Mouse (Mus musculus): ENCODE data around the gene Tm6sf2. TPM values are rescaled to one million over a fixed set of nuclear protein-coding genes. Genes with fewer than 3 reads are reported as not detected.
A peak's percentile ranks its signal among the peaks of the same experiment; 100 is the strongest.

The Tm6sf2 gene
- polyA plus RNA-seq, 1 experiment from 2014 or later, result 1.3 TPM

DNA sequence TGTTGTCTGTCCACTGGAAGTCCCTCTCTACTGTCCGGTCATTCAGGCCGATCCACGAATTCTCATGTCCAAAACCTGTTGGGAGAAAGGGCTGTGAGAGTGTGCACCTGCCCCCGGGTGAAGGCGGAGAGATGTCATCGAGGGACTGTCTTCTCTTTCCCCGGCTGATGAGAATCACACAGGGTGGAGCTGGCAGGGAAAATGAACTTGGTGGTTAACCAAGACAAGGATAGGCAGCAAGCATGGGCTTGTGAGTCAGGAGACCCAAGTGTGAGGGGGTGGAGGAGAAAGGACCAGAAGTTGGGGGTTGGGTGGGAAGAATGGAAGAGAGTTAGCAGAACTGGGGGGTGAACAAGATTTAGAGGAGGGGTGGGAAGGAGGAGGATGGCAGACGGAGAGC lies 27.5 kb downstream of the Tm6sf2 start:
- Histone ChIP-seq H3K9me3 (peaks cover 6% of the 10 kb centered on the region), H3K9ac (no peak overlapping the region), H3K4me3 (replicated peaks) (no peak overlapping the region), H3K27ac (no peak overlapping the region), H3K36me3 (replicated peaks) (peaks cover 90% of the 10 kb centered on the region), H3K4me2 (no peak overlapping the region), H3K4me1 (no peaks in the 10 kb centered on the region; the same call in 1 of the 2 replicates), H3K27me3 (no peaks in the 10 kb centered on the region)
- 90% methylated on average over 8 of the region's 8 CpGs for WGBS
- no peak for ATAC-seq (ENCODE audit: low FRiP score)

DNA sequence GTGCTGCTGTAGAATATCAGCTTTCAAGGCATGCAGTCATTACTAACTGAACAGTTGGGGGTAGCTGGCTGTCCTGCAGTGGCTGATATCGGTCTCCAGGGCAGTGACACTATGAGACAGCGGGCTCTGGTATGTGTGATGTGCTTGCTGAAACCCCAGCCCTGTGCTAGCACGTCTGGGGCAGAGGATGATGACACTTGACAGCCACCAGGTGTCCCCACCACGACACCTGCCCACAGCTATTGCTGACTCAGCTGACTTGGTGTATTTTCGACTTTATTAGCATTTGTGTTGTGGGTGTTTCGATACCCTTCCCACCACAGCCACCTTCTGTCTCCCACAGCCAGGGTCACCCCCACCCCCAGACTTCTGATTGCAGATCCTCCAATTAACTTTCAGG lies 31.8 kb downstream of the Tm6sf2 start:
- Histone ChIP-seq H3K36me3 (replicated peaks) (peaks cover 85% of the 10 kb centered on the region), H3K4me3 (replicated peaks) (no peak overlapping the region), H3K9ac (no peak overlapping the region), H3K27me3 (0 out of 2 replicates have a peak, but pooled peaks cover 4% of the 10 kb centered on the region), H3K4me2 (no peak overlapping the region), H3K27ac (no peak overlapping the region), H3K9me3 (no peaks in the 10 kb centered on the region), H3K4me1 (no peaks in the 10 kb centered on the region; the same call in 1 of the 2 replicates)
- 28% methylated on average over 6 of the region's 6 CpGs for WGBS
- ATAC-seq (ENCODE audit: low FRiP score), result peak; percentile 37; the same call in 1 of the 2 replicates

DNA sequence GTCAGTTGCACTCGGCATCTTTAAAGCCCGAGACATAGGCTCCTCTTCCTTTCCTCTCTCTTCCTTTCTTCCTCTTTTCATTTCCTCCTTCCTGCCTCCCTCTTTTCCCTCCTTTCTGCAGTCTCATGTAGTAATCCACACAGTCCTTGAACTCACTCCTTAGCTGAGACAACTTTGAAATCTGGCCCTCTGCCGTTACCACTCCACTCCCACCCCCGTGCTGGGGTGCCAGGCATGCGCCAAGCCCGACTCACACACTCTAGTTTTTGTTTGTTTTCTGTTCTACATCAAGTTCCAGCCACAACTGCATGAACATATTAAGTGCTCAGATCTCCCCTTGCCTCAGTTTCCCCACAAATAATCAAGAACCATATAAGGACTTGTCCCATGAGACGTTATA lies 32.2 kb downstream of the Tm6sf2 start:
- H3K36me3 ChIP-seq (replicated peaks), result peaks cover 85% of the 10 kb centered on the region
- WGBS, result 87% methylated on average over 7 of the region's 7 CpGs
- ATAC-seq (ENCODE audit: low FRiP score), result no peak

DNA sequence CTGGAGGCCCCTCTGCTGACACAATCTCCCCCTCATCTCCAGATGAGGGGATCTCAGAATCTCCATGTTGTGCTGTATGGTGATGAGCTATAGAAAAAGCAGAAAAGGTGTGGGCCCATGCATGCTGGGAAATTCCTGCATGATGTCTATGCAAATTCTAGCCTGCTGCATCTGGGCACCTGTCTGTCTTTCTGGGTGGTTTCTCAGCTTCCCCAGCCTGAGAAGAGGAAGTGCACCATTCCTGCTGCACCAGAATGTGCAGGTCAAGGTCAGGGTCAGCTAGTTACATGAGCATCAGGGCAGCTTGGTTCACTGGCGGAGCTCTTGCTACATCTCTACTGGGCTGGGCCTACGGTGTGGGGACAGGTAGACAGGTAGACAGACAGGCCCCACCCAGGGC lies 37.7 kb downstream of the Tm6sf2 start:
- Histone ChIP-seq H3K27me3 (peaks cover 60% of the 10 kb centered on the region), H3K4me1 (peaks cover 17% of the 10 kb centered on the region), H3K4me2 (no peak overlapping the region), H3K9me3 (no peaks in the 10 kb centered on the region), H3K4me3 (replicated peaks) (no peak overlapping the region), H3K9ac (no peak overlapping the region), H3K27ac (no peak overlapping the region), H3K36me3 (replicated peaks) (peaks cover 96% of the 10 kb centered on the region)
- 87% methylated on average over 2 of the region's 2 CpGs for WGBS
- no peak for ATAC-seq (ENCODE audit: low FRiP score)

More for the DNA sequence above, 32.2 kb downstream of the Tm6sf2 start:
- peaks cover 5% of the 10 kb centered on the region; the same call in 1 of the 2 replicates for H3K27me3 ChIP-seq
- no peak overlapping the region for H3K4me3 ChIP-seq (replicated peaks)
- H3K4me1 ChIP-seq, result no peaks in the 10 kb centered on the region; the same call in 1 of the 2 replicates
- H3K27ac ChIP-seq, result no peak overlapping the region
- no peak overlapping the region for H3K4me2 ChIP-seq
- H3K9ac ChIP-seq, result 0 out of 2 replicates have a peak overlapping the region, but pooled peaks have one; percentile 4
- no peaks in the 10 kb centered on the region for H3K9me3 ChIP-seq

DNA sequence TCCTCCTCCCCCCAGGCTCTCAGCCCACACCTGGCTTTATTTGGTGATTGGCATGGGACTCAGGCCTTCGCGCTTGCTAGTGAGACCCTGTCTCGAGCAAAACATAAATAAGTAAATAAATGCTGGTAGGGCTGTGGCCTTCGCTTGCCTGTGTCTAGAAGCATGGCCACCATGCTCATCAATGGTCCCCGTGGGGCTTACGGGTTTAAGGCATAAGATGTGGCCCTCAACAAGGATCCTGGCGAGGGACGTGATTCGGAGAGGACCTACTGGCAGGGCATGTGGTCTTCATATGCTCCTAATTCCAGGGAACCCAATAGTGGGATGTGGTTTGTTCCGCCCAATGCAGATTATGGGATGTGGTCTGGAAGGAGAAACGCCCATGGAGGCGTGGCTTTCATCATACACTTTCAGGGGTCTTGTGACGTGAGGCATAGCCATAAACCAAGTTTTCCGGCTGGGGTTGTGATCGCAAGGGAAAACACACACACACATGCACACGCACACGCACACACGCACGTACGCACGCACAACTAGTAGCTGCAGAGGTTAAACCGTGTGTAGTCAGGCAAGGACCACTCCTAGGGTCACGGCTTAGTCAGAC lies 38.6 kb downstream of the Tm6sf2 start:
- no peaks in the 10 kb centered on the region for H3K9me3 ChIP-seq
- peaks cover 99% of the 10 kb centered on the region for H3K36me3 ChIP-seq (replicated peaks)
- peaks cover 67% of the 10 kb centered on the region for H3K27me3 ChIP-seq
- H3K4me2 ChIP-seq, result no peak overlapping the region
- no peak overlapping the region for H3K9ac ChIP-seq
- peaks cover 17% of the 10 kb centered on the region for H3K4me1 ChIP-seq
- H3K4me3 ChIP-seq (replicated peaks), result no peak overlapping the region
- 59% methylated on average over 23 of the region's 23 CpGs for WGBS
- no peak for ATAC-seq (ENCODE audit: low FRiP score)
- no peak overlapping the region for H3K27ac ChIP-seq

DNA sequence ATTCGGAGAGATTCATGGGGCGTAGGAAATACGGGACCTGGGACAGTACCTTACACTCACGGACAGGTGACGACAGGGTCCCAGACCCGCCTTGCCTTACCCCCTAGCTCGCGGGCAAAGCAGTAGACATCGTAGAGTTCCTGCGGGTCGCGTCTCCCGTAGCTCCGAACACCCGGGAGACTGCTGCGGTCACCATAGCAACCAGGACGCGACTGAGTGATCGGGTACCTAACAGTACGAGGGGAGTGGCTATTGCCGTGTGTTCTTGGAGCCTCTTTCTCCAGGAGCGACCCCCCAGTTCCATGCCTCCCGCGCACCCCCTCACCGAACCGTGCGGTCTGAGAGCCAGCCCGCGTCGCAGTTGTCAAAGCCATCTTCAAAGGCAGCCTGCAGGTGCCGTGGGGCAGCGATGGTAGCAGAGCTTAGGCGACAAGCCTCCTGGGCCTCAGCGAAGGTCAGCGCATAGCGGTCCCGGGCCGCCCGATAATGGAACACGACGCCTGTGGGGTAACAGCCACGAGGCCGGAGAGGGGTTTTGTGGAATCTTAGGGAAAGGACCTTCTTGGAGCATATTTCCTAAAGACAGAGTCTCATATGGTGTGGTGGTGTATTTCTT lies 39.8 kb downstream of the Tm6sf2 start:
- no peak overlapping the region for H3K9ac ChIP-seq
- H3K4me1 ChIP-seq, result peaks cover 29% of the 10 kb centered on the region
- WGBS, result 8% methylated on average over 43 of the region's 43 CpGs
- peaks cover 78% of the 10 kb centered on the region for H3K27me3 ChIP-seq
- peak overlapping the region; percentile 18 for H3K4me3 ChIP-seq (replicated peaks)
- peak; percentile 34; the same call in 1 of the 2 replicates for ATAC-seq (ENCODE audit: low FRiP score)
- H3K4me2 ChIP-seq, result peak overlapping the region; percentile 21
- H3K9me3 ChIP-seq, result no peaks in the 10 kb centered on the region
- H3K27ac ChIP-seq, result no peak overlapping the region
- H3K36me3 ChIP-seq (replicated peaks), result peaks cover 88% of the 10 kb centered on the region

DNA sequence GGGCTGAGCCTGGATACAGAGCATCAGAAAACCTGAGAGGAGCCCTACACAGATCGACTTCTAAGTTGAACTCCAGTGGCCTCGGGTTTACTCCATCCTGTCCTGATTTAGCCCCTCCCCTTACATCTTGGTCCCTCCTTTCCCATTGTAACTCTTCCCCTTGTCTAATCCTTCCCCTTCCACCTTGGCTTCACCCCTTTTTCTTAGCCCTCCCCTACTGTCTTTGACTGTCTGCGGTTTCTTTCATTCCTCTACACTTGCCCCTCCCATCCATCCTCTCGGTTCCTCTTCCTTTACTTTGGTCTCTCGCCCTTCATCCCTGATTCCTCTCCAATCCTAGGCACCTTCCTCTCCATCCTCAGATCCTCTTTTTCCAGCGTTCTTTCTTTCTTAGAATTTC lies 41.8 kb downstream of the Tm6sf2 start:
- no peak overlapping the region for H3K4me2 ChIP-seq
- H3K36me3 ChIP-seq (replicated peaks), result peaks cover 69% of the 10 kb centered on the region
- H3K27me3 ChIP-seq, result peaks cover 84% of the 10 kb centered on the region
- H3K9me3 ChIP-seq, result no peaks in the 10 kb centered on the region
- peaks cover 47% of the 10 kb centered on the region for H3K4me1 ChIP-seq
- no peak for ATAC-seq (ENCODE audit: low FRiP score)
- no peak overlapping the region for H3K9ac ChIP-seq
- WGBS, result 19% methylated on average over 6 of the region's 6 CpGs
- no peak overlapping the region for H3K27ac ChIP-seq
- no peak overlapping the region for H3K4me3 ChIP-seq (replicated peaks)

DNA sequence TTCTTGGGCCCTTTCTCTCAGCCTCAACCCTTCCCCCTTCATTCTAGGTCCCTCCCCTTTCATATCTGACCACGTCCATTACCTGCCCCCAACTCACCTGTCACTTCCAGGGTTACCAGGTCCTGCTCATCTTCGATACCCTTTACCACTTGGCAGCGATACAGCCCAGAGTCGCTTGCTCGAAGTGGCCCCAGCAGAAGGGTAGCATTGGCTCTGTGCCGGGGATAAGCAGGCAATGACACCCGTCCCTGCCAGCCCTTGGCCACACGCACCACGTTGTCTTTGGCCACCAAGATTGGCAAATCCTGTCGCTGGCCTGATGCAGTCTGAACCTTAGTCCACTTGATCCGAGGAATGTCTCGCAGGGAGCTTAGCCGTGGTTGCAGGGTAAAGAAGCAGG lies 42.2 kb downstream of the Tm6sf2 start:
- ATAC-seq (ENCODE audit: low FRiP score), result no peak
- Histone ChIP-seq H3K27ac (no peak overlapping the region), H3K4me2 (no peak overlapping the region), H3K4me3 (replicated peaks) (no peak overlapping the region), H3K9me3 (no peaks in the 10 kb centered on the region), H3K4me1 (peaks cover 47% of the 10 kb centered on the region), H3K36me3 (replicated peaks) (peaks cover 65% of the 10 kb centered on the region), H3K9ac (no peak overlapping the region), H3K27me3 (peaks cover 87% of the 10 kb centered on the region)
- WGBS, result 78% methylated on average over 13 of the region's 13 CpGs

DNA sequence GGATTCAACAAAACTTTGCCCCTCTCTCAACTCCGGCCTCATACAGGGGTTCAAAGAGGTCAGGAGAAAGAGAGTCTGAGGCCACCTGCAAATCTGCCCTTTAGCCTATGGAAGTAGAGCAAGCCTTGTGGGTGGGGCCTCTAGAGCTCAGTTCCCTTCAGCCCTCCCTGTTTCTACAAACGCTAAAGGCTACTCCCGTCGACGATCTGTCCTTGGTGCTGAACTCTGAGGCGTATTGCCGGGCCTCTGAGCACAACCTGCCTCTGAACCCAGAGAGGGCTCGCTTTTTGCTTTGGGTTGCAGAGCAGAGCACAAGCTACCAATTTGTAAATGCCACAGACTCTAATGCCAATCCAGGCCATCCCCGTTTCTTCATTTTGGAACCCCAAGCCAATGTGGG lies 44.9 kb downstream of the Tm6sf2 start:
- peaks cover 38% of the 10 kb centered on the region for H3K36me3 ChIP-seq (replicated peaks)
- H3K4me2 ChIP-seq, result peak overlapping the region; percentile 86
- WGBS, result 13% methylated on average over 9 of the region's 9 CpGs
- H3K27me3 ChIP-seq, result peaks cover 68% of the 10 kb centered on the region
- no peaks in the 10 kb centered on the region for H3K9me3 ChIP-seq
- H3K4me3 ChIP-seq (replicated peaks), result peak overlapping the region; percentile 13
- peaks cover 40% of the 10 kb centered on the region for H3K4me1 ChIP-seq
- no peak overlapping the region for H3K9ac ChIP-seq
- H3K27ac ChIP-seq, result no peak overlapping the region
- no peak for ATAC-seq (ENCODE audit: low FRiP score)

DNA sequence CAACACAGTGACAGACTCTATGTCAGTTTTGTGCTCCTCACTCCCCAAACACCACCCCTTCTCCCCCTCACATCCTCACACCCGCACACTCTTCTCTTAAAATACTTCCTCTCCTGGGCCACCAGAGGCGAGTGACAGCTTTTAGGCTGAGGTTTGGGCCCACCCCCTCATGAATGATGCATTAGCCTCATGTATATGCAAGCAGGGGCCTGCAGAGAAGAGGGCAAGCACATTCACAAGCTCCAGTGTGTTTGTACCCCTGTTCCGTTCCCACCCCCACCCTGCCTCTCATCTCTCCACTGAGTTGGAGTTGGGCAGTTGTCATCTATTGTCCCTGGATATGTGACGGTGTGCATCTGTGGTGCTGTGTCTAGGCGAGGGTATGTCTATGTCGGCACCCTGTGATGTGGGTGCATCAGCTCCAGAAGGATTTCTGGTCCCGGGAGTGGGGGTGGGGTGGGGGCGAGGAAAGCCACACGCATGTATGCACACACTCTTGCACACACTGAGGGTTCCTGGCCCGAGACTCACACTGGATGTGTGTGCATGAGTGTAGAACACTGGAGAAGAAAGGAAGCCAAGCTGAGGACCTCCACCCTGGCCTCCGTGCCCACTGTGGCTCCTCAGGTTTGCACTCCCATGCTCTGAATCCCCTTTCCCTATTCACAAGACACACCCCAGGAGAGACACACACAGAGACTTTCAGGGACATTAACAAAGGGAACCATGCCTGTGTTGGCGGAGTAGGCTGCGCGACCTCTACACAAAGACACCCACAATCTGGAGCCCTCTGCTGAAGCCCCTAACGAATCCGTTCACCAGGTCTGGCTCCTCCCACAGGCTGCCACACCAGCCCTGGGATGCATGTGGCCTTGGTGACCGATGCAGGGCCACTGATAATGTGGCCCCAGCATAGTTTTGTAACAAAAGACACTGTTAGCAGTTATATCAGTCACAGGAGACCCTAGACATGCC lies 46.3 kb downstream of the Tm6sf2 start:
- Histone ChIP-seq H3K9me3 (no peaks in the 10 kb centered on the region), H3K4me2 (peak overlapping the region; percentile 86), H3K4me3 (replicated peaks) (peak overlapping the region; percentile 59), H3K36me3 (replicated peaks) (peaks cover 24% of the 10 kb centered on the region), H3K27ac (peak overlapping the region; percentile 98), H3K4me1 (peaks cover 32% of the 10 kb centered on the region), H3K9ac (peak overlapping the region; percentile 91), H3K27me3 (peaks cover 65% of the 10 kb centered on the region)
- 4% methylated on average over 17 of the region's 17 CpGs for WGBS
- ATAC-seq (ENCODE audit: low FRiP score), result peak; percentile 89

DNA sequence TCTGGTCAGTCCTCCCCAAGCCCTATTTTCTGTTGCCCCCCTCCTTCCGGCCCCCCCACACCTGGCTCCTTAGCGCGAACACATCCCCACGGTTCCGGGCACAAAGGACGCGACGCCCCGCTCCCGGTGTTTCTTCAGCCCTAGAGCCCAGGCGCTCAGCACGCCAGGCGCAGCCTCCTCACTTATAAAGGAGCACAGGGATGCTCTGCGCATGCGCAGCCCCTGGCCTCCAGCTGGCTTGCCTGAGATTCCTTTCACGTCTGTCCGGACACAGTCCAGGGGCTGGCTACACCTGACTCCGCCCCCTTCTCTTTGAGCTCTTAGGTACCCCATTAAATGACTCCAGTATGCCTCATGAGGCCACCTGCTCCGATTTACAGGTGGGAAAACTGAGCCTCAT lies 47.9 kb downstream of the Tm6sf2 start, which contains the start of gene Ncan:
TSS of gene Ncan (minus strand) at position 207 of the 400 bp plus-strand sequence.
- under 1% methylated on average over 19 of the region's 19 CpGs for WGBS
- Histone ChIP-seq H3K9me3 (no peaks in the 10 kb centered on the region), H3K36me3 (replicated peaks) (peaks cover 8% of the 10 kb centered on the region), H3K27me3 (peaks cover 59% of the 10 kb centered on the region), H3K4me3 (replicated peaks) (peak within 1 kb of the TSS; percentile 59), H3K4me1 (peaks cover 32% of the 10 kb centered on the region), H3K4me2 (peak within 1 kb of the TSS; percentile 86), H3K27ac (peak within 1 kb of the TSS; percentile 98), H3K9ac (peak within 1 kb of the TSS; percentile 91)
- peak; percentile 79 for ATAC-seq (ENCODE audit: low FRiP score)

DNA sequence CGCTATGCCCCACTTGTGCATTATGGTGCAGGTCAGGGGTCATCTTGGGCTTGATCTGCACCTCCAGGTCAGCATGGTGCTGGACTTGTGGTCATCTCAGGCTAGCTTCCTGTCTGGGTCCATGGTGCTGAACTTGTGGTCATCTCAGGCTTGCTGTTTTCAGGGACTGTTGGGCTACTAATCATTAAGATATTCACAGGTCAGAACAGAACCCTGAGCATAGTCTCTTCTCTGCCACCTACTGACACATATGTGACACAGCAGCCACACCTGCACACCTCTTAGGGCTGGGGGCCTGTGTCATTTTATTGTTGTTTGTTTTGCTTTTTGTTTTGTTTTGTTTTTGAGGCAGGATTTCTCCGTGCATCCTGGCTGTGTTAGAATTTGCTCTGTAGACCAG lies 50.1 kb downstream of the Tm6sf2 start:
- ATAC-seq (ENCODE audit: low FRiP score), result no peak
- H3K27me3 ChIP-seq, result peaks cover 41% of the 10 kb centered on the region
- H3K9ac ChIP-seq, result no peak overlapping the region
- H3K9me3 ChIP-seq, result no peaks in the 10 kb centered on the region
- no peak overlapping the region for H3K4me2 ChIP-seq
- no peaks in the 10 kb centered on the region for H3K36me3 ChIP-seq (replicated peaks)
- H3K4me3 ChIP-seq (replicated peaks), result no peak overlapping the region
- WGBS, result 55% methylated on average over 2 of the region's 2 CpGs
- peaks cover 17% of the 10 kb centered on the region for H3K4me1 ChIP-seq
- H3K27ac ChIP-seq, result no peak overlapping the region
